Mouse (Mus musculus): ENCODE data around the gene Dcaf8.

GRCm38 (mm10) chr1:172214748-172215147 lies 66.9 kb downstream of the Dcaf8 start:
- no peak for TF ChIP-seq GATA1 (IDR thresholded peaks at IDR 0.05; ENCODE audit: low read length)
- no peak for TF ChIP-seq TAL1 (IDR thresholded peaks at IDR 0.05; ENCODE audit: low read length)

All from erythroblast, embryonic 14.5 days (primary cell).